Mouse (Mus musculus) ES-Bruce4 (cell line): Measurements from ENCODE around the gene Akr1b7. TPM values are rescaled to one million over a fixed set of nuclear protein-coding genes. Genes with fewer than 3 reads are reported as not detected.

ENCODE experiments used
- H3K27ac ChIP-seq: 2 replicates; pipeline ENCODE4 v1.5.1; 2012; ENCODE audit warnings: low read length, inconsistent platforms; ENCODE audit not compliant: insufficient read depth
- H3K27me3 ChIP-seq: 2 replicates; pipeline ENCODE4 v1.6.1; 2012; ENCODE audit warnings: mild to moderate bottlenecking, low read length, inconsistent platforms; ENCODE audit not compliant: control insufficient read depth, poor library complexity, insufficient read depth, severe bottlenecking
- H3K36me3 ChIP-seq: 2 replicates; pipeline ENCODE4 v1.6.1; 2012; ENCODE audit warnings: inconsistent platforms, mild to moderate bottlenecking, low read length, moderate library complexity; ENCODE audit not compliant: control insufficient read depth, poor library complexity, insufficient read depth, severe bottlenecking
- H3K4me1 ChIP-seq: one replicate; pipeline ENCODE4 v1.8.1; 2011; ENCODE audit warnings: low read length; ENCODE audit not compliant: control insufficient read depth, insufficient read depth
- H3K4me3 ChIP-seq: 2 replicates; pipeline ENCODE4 v1.5.1; 2011; ENCODE audit warnings: low read depth, mild to moderate bottlenecking, low read length
- H3K9ac ChIP-seq: 2 replicates; pipeline ENCODE4 v1.6.1; 2012; ENCODE audit warnings: low read depth, mild to moderate bottlenecking, inconsistent platforms; ENCODE audit not compliant: poor library complexity, severe bottlenecking
- H3K9me3 ChIP-seq: replicated peaks from 2 replicates; pipeline ENCODE4 v1.6.1; 2012; ENCODE audit warnings: mild to moderate bottlenecking, low read length, inconsistent platforms; ENCODE audit not compliant: control insufficient read depth, poor library complexity, insufficient read depth, severe bottlenecking
- CTCF ChIP-seq: IDR thresholded peaks from one replicate; pipeline ENCODE4 v1.8.1; 2011; ENCODE audit warnings: low read depth, low read length
- EP300 ChIP-seq: IDR thresholded peaks from 2 replicates; pipeline ENCODE4 v1.6.1; 2011; ENCODE audit warnings: low read depth, low read length; ENCODE audit not compliant: insufficient read depth
- POLR2A ChIP-seq: IDR thresholded peaks from one replicate; pipeline ENCODE4 v1.8.1; 2011; ENCODE audit warnings: low read length; ENCODE audit not compliant: insufficient read depth
- polyA plus RNA-seq: library from polyadenylated mRNA; stranded (reverse); fragments of >200 nt; gene quantifications from 2 replicates; pipeline ENCODE4 v1.2.4, GENCODE M21; 2011; ENCODE audit warnings: low read depth; ENCODE audit not compliant: missing spikeins, insufficient read depth, insufficient read length

Gene Akr1b7
- polyA plus RNA-seq, 1 experiment = 0.48 TPM

- Histone ChIP-seq H3K27me3 (no peaks in the 10 kb centered on the region; the same call in 1 of the 2 replicates), H3K36me3 (no peaks in the 10 kb centered on the region), H3K9me3 (no peaks in the 10 kb centered on the region), H3K9ac (no peak overlapping the region), H3K27ac (no peak overlapping the region), H3K4me1 (no peaks in the 10 kb centered on the region), H3K4me3 (no peak overlapping the region)
- TF ChIP-seq EP300 = no peak
- no peak for TF ChIP-seq POLR2A
- TF ChIP-seq CTCF = no peak
These were observed 36.6 kb downstream of the Akr1b7 start for GRCm38 (mm10) chr6:34448696-34449095.

- H3K4me1 ChIP-seq = no peaks in the 10 kb centered on the region
- H3K36me3 ChIP-seq = no peaks in the 10 kb centered on the region
- no peak for TF ChIP-seq EP300
- no peak for TF ChIP-seq POLR2A
- TF ChIP-seq CTCF = no peak
- H3K27ac ChIP-seq = no peak overlapping the region
- no peaks in the 10 kb centered on the region; the same call in 1 of the 2 replicates for H3K27me3 ChIP-seq
- no peak overlapping the region for H3K4me3 ChIP-seq
- no peaks in the 10 kb centered on the region for H3K9me3 ChIP-seq
- H3K9ac ChIP-seq = no peak overlapping the region
These were observed 41.0 kb downstream of the Akr1b7 start for GRCm38 (mm10) chr6:34452963-34453770.

- Histone ChIP-seq H3K27me3 (no peaks in the 10 kb centered on the region), H3K9me3 (no peaks in the 10 kb centered on the region), H3K4me3 (no peak overlapping the region), H3K9ac (no peak overlapping the region), H3K27ac (no peak overlapping the region), H3K36me3 (no peaks in the 10 kb centered on the region), H3K4me1 (no peaks in the 10 kb centered on the region)
- TF ChIP-seq EP300 = no peak
- TF ChIP-seq POLR2A = no peak
- no peak for TF ChIP-seq CTCF
These were observed 47.3 kb downstream of the Akr1b7 start for GRCm38 (mm10) chr6:34459456-34459855.

GRCm38 (mm10) chr6:34460651-34461050, 48.5 kb downstream of the Akr1b7 start:
- no peaks in the 10 kb centered on the region for H3K4me1 ChIP-seq
- H3K9me3 ChIP-seq = no peaks in the 10 kb centered on the region
- H3K27ac ChIP-seq = no peak overlapping the region
- no peaks in the 10 kb centered on the region for H3K36me3 ChIP-seq
- TF ChIP-seq EP300 (no peak), CTCF (no peak), POLR2A (no peak)
- no peaks in the 10 kb centered on the region for H3K27me3 ChIP-seq
- H3K9ac ChIP-seq = no peak overlapping the region
- H3K4me3 ChIP-seq = no peak overlapping the region

GRCm38 (mm10) chr6:34463582-34463981, 51.4 kb downstream of the Akr1b7 start:
- H3K9me3 ChIP-seq = no peaks in the 10 kb centered on the region
- no peak overlapping the region for H3K4me3 ChIP-seq
- H3K27me3 ChIP-seq = no peaks in the 10 kb centered on the region
- H3K4me1 ChIP-seq = no peaks in the 10 kb centered on the region
- no peak overlapping the region for H3K9ac ChIP-seq
- no peaks in the 10 kb centered on the region for H3K36me3 ChIP-seq
- no peak overlapping the region for H3K27ac ChIP-seq
- TF ChIP-seq EP300 (no peak), POLR2A (no peak)

GRCm38 (mm10) chr6:34471434-34472110, 59.4 kb downstream of the Akr1b7 start:
- no peaks in the 10 kb centered on the region for H3K9me3 ChIP-seq

More at GRCm38 (mm10) chr6:34471434-34472110, 59.4 kb downstream of the Akr1b7 start:
- TF ChIP-seq POLR2A (no peak), EP300 (no peak), CTCF (no peak)
- H3K4me3 ChIP-seq = no peak overlapping the region
- H3K27ac ChIP-seq = no peak overlapping the region
- no peaks in the 10 kb centered on the region for H3K4me1 ChIP-seq
- H3K9ac ChIP-seq = no peak overlapping the region
- no peaks in the 10 kb centered on the region for H3K36me3 ChIP-seq
- no peaks in the 10 kb centered on the region for H3K27me3 ChIP-seq

Other genes starting within 250 kb of the Akr1b7 start
- gene Slc35b4, start 235.2 kb upstream of the Akr1b7 start, polyA plus RNA-seq = 18.7 and 20.6 TPM in 2 replicates
- 143 and 148 TPM in 2 replicates for gene Akr1b3, start 94.9 kb upstream of the Akr1b7 start, polyA plus RNA-seq
- 4.0 and 4.8 TPM in 2 replicates for gene Akr1b8, start 58.2 kb upstream of the Akr1b7 start, polyA plus RNA-seq
- gene Akr1b10, start 28.1 kb upstream of the Akr1b7 start, polyA plus RNA-seq = 16.5 and 16.9 TPM in 2 replicates
- 24.0 and 26.3 TPM in 2 replicates for gene Bpgm, start 63.9 kb downstream of the Akr1b7 start, polyA plus RNA-seq
- 392 and 403 TPM in 2 replicates for gene Cald1, start 186.2 kb downstream of the Akr1b7 start, polyA plus RNA-seq